ENCODE assay signal across 28 mouse cellular contexts in genomic region chr2:132123063-132123462, GRCm38 (mm10).
"Had no signal": no experiment of that assay in that cellular context is flagged by ENCODE, and none has a peak within 500 bp of the region (broad histone marks: within the 10 kb centered on the region; RNA-seq: fewer than 3 reads in every experiment).

No protein-coding gene starts in this region.

- H3K27me3 ChIP-seq: limb, embryonic 12.5 days; limb, embryonic 13.5 days; limb, embryonic 15.5 days; liver, embryonic 13.5 days; liver, embryonic 15.5 days; lung, embryonic 15.5 days; megakaryocyte, embryonic 14.5 days; midbrain, embryonic 12.5 days; midbrain, embryonic 13.5 days had no signal

- H3K9ac ChIP-seq: limb, embryonic 12.5 days; limb, embryonic 13.5 days; limb, embryonic 15.5 days; liver, embryonic 13.5 days; liver, embryonic 14.5 days; liver, embryonic 15.5 days; liver, postnatal 0 days; lung, embryonic 14.5 days; lung, embryonic 15.5 days; midbrain, embryonic 12.5 days; midbrain, embryonic 13.5 days had no signal

- H3K4me3 ChIP-seq: left cerebral cortex, adult 2 months; limb, embryonic 10.5 days; limb, embryonic 12.5 days; limb, embryonic 13.5 days; limb, embryonic 15.5 days; liver, embryonic 13.5 days; liver, embryonic 15.5 days; lung, embryonic 15.5 days; megakaryocyte, embryonic 14.5 days; midbrain, embryonic 10.5 days; midbrain, embryonic 12.5 days; midbrain, embryonic 13.5 days; myocyte had no signal

- H3K4me2 ChIP-seq: limb, embryonic 12.5 days; limb, embryonic 13.5 days; limb, embryonic 15.5 days; liver, embryonic 11.5 days; liver, embryonic 13.5 days; liver, embryonic 15.5 days; lung, embryonic 14.5 days; lung, embryonic 15.5 days; midbrain, embryonic 12.5 days; midbrain, embryonic 13.5 days had no signal

- H3K4me1 ChIP-seq: limb, embryonic 12.5 days; limb, embryonic 15.5 days; liver, embryonic 15.5 days had no signal

- H3K36me3 ChIP-seq: limb, embryonic 10.5 days; limb, embryonic 12.5 days; limb, embryonic 13.5 days; limb, embryonic 15.5 days; liver, embryonic 13.5 days; liver, embryonic 15.5 days; lung, embryonic 15.5 days; midbrain, embryonic 10.5 days; midbrain, embryonic 12.5 days; midbrain, embryonic 13.5 days had no signal

- H3K27ac ChIP-seq: left cerebral cortex, adult 2 months; limb, embryonic 10.5 days; limb, embryonic 12.5 days; limb, embryonic 13.5 days; limb, embryonic 15.5 days; liver, embryonic 13.5 days; liver, embryonic 14.5 days; liver, embryonic 15.5 days; lung, embryonic 15.5 days; macrophage; midbrain, embryonic 10.5 days; midbrain, embryonic 12.5 days; midbrain, embryonic 13.5 days had no signal

- ATAC-seq: liver, postnatal 0 days; lung, postnatal 0 days; midbrain, embryonic 13.5 days; midbrain, embryonic 16.5 days had no signal

- DNase-seq: left cerebral cortex, postnatal 4 days; liver; liver, embryonic 13.5 days; liver, postnatal 0 days; lung, adult 2 months; lung, embryonic 14.5 days; lung, postnatal 10 days; lung, postnatal 14 days; lung, postnatal 36 days; lung, postnatal 4 days; midbrain, embryonic 14.5 days had no signal

- H3K9me3 ChIP-seq: limb, embryonic 10.5 days; limb, embryonic 12.5 days; limb, embryonic 13.5 days; limb, embryonic 15.5 days; liver, embryonic 13.5 days; liver, embryonic 15.5 days; lung, embryonic 15.5 days; megakaryocyte, embryonic 14.5 days; midbrain, embryonic 10.5 days; midbrain, embryonic 12.5 days; midbrain, embryonic 13.5 days had no signal
